Mouse (Mus musculus) cortical plate, adult 2 months (tissue): ENCODE results near the gene Rnasel.

Experiments used
- CTCF ChIP-seq: fragments of 200-500 bp; IDR thresholded peaks from 2 replicates; pipeline ENCODE4 v1.5.1; 2011; ENCODE audit warnings: mild to moderate bottlenecking, control low read depth, low read length; ENCODE audit not compliant: insufficient read depth; ENCODE audit errors: extremely low read depth
- POLR2A ChIP-seq: fragments of 200-500 bp; IDR thresholded peaks from 2 replicates; pipeline ENCODE4 v1.6.1; 2011; ENCODE audit warnings: mild to moderate bottlenecking, low read length, control low read depth; ENCODE audit not compliant: insufficient read depth; ENCODE audit errors: extremely low read depth

DNA sequence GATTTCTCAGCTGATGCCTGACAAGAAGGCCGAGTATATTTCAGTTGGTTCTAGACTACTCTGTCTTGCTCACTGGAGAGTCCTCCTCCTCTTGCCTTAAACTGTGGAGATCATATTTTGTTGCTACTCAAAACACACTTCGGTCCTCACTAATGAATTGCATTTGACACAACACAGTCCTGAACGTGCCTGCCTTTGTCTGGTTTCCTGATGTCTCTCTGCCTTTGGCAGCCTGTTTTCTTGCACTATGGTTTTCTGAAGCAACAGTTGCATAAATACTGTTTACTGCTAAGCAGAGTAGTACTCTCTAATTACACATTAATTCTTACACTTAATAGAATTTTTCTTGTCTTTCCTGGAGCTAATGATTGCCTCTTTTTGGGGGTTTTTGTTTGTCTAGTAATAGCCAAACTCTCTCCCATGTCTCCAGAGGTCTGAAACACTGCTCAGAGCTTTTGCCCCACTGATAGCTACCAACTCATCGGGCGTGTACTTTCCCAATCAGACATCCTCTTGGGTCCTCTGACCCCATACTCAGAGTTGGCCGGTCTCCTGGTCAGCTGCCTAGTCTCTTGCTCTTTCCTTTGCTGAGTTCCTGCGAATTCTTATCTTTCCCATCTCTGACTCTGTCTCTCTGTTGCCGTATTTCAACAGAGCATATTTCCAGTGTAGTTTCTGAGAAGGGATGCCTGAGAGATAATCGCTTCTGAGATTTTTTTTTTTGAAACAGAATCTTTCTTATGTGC, 27.5 kb upstream of the Rnasel start:
- TF ChIP-seq CTCF: no peak
- no peak for TF ChIP-seq POLR2A
